Mouse (Mus musculus) ES-Bruce4 (cell line): ENCODE data around the gene Ssx2ip. TPM values are rescaled to one million over a fixed set of nuclear protein-coding genes. Genes with fewer than 3 reads are reported as not detected.

ENCODE experiments used
- H3K27ac ChIP-seq: 2 replicates; pipeline ENCODE4 v1.5.1; 2012; ENCODE audit warnings: low read length, inconsistent platforms; ENCODE audit not compliant: insufficient read depth
- H3K27me3 ChIP-seq: 2 replicates; pipeline ENCODE4 v1.6.1; 2012; ENCODE audit warnings: mild to moderate bottlenecking, low read length, inconsistent platforms; ENCODE audit not compliant: control insufficient read depth, poor library complexity, insufficient read depth, severe bottlenecking
- H3K36me3 ChIP-seq: 2 replicates; pipeline ENCODE4 v1.6.1; 2012; ENCODE audit warnings: inconsistent platforms, mild to moderate bottlenecking, low read length, moderate library complexity; ENCODE audit not compliant: control insufficient read depth, poor library complexity, insufficient read depth, severe bottlenecking
- H3K4me1 ChIP-seq: one replicate; pipeline ENCODE4 v1.8.1; 2011; ENCODE audit warnings: low read length; ENCODE audit not compliant: control insufficient read depth, insufficient read depth
- H3K4me3 ChIP-seq: 2 replicates; pipeline ENCODE4 v1.5.1; 2011; ENCODE audit warnings: low read depth, mild to moderate bottlenecking, low read length
- H3K9ac ChIP-seq: 2 replicates; pipeline ENCODE4 v1.6.1; 2012; ENCODE audit warnings: low read depth, mild to moderate bottlenecking, inconsistent platforms; ENCODE audit not compliant: poor library complexity, severe bottlenecking
- H3K9me3 ChIP-seq: replicated peaks from 2 replicates; pipeline ENCODE4 v1.6.1; 2012; ENCODE audit warnings: mild to moderate bottlenecking, low read length, inconsistent platforms; ENCODE audit not compliant: control insufficient read depth, poor library complexity, insufficient read depth, severe bottlenecking
- CTCF ChIP-seq: IDR thresholded peaks from one replicate; pipeline ENCODE4 v1.8.1; 2011; ENCODE audit warnings: low read depth, low read length
- EP300 ChIP-seq: IDR thresholded peaks from 2 replicates; pipeline ENCODE4 v1.6.1; 2011; ENCODE audit warnings: low read depth, low read length; ENCODE audit not compliant: insufficient read depth
- POLR2A ChIP-seq: IDR thresholded peaks from one replicate; pipeline ENCODE4 v1.8.1; 2011; ENCODE audit warnings: low read length; ENCODE audit not compliant: insufficient read depth
- polyA plus RNA-seq: library from polyadenylated mRNA; stranded (reverse); fragments of >200 nt; gene quantifications from 2 replicates; pipeline ENCODE4 v1.2.4, GENCODE M21; 2011; ENCODE audit warnings: low read depth; ENCODE audit not compliant: missing spikeins, insufficient read depth, insufficient read length

Gene Ssx2ip
- polyA plus RNA-seq, 1 experiment, result 28.2 TPM

DNA sequence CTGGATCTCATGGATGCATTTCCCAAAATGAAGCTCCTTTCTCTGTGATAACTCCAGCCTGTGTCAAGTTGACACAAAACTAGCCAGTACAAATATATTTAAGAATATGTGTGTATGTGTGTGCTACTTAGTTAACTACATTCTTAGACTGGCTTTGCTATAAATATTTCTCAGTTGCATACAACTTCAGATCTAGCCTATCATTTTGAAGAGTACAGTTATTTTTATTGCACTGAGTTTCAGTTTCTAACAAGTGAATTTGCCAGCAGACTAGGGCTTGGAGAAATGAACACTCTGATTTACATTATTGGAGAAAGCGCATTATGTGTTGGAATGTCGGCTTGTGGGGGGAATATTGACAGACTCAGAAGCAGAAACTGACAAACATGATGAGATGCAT lies 23.6 kb upstream of the Ssx2ip start:
- Histone ChIP-seq H3K27me3 (peaks cover 2% of the 10 kb centered on the region; the same call in 1 of the 2 replicates), H3K27ac (no peak overlapping the region), H3K4me3 (no peak overlapping the region)

DNA sequence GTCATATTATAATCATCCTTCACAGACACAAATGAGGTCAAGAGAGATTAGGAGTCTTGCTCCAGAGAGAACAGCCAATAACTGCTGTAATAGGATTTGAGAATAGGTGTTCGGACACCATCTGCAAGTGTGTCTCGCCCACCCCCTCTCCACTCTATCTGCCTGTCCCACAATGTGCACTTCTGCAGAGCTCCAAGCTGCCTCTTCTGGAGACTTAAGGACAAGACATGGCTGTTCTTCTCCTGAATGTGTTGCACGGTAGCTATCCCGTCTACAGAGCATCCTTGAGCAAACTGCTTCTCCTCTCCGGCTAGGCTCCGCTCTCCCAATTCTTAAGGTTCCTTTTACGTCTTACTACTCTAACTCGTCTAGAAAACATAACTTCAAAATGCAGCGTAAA lies 23.0 kb upstream of the Ssx2ip start:
- H3K9me3 ChIP-seq, result no peaks in the 10 kb centered on the region
- H3K27me3 ChIP-seq, result peaks cover 2% of the 10 kb centered on the region; the same call in 1 of the 2 replicates

More for the DNA sequence above, 23.6 kb upstream of the Ssx2ip start:
- TF ChIP-seq POLR2A (no peak), CTCF (no peak), EP300 (no peak)
- Histone ChIP-seq H3K9ac (no peak overlapping the region), H3K4me1 (no peaks in the 10 kb centered on the region), H3K9me3 (no peaks in the 10 kb centered on the region), H3K36me3 (no peaks in the 10 kb centered on the region)

DNA sequence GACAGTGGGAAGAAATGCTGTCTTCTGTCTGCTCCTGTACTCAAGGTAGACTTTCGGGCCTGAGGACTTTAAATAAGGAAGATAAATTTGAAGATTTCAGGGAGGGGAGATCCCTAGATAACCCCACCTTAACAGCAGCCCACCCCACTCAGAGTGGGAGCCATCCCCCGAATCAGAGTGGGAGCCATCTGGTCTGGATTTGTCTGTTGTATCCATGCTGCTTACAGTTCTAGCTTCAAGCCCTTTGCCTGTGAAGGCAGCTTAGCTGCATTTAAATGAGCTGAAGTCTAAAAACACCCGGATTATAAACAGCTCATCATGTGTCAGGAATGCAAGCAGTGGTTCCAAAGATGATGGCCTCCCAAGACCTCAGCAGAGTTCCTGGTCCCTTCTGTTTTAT lies 17.6 kb upstream of the Ssx2ip start:
- no peaks in the 10 kb centered on the region for H3K36me3 ChIP-seq
- no peaks in the 10 kb centered on the region for H3K9me3 ChIP-seq
- TF ChIP-seq POLR2A (no peak), CTCF (no peak), EP300 (no peak)
- no peak overlapping the region for H3K4me3 ChIP-seq
- no peak overlapping the region for H3K9ac ChIP-seq
- H3K27me3 ChIP-seq, result no peaks in the 10 kb centered on the region
- no peak overlapping the region for H3K27ac ChIP-seq
- no peaks in the 10 kb centered on the region for H3K4me1 ChIP-seq

More for the DNA sequence above, 23.0 kb upstream of the Ssx2ip start:
- Histone ChIP-seq H3K4me1 (no peaks in the 10 kb centered on the region), H3K9ac (no peak overlapping the region), H3K27ac (no peak overlapping the region), H3K36me3 (no peaks in the 10 kb centered on the region), H3K4me3 (no peak overlapping the region)
- TF ChIP-seq POLR2A (no peak), EP300 (no peak), CTCF (no peak)

DNA sequence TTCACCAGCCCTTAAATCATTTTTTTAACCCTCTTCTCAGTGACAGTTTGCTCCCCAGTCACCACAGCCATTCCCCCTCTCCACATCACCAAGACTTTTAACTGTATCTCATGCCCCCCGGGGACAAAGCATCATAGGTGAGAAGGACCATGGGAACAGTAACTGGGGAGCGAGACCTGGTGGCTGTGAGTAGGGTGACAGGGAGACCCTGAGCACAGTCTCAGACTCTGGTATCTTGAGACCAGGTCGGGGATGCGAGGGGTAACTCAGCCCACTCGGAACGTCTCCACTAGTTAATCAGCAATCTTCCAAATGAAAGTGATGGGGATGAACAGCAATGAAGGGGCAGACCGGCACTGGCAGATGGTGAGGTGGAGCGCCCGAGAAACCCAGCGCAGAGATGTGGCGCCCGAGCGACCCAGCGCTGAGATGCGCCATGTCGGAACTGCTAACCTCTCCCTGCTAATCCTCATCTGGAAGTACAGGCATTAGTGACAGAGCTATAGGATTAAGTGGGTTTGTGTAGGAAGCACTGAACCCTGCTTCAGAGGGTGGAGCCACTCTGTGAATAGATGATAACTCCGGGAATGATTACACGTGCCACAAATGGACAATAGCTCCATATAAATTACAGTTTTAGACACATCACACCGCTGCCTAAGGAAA lies 11.7 kb upstream of the Ssx2ip start:
- no peaks in the 10 kb centered on the region for H3K9me3 ChIP-seq
- no peaks in the 10 kb centered on the region for H3K27me3 ChIP-seq
- H3K4me1 ChIP-seq, result no peaks in the 10 kb centered on the region
- H3K27ac ChIP-seq, result no peak overlapping the region
- no peak overlapping the region for H3K4me3 ChIP-seq
- TF ChIP-seq CTCF, result no peak
- no peak for TF ChIP-seq POLR2A
- no peak for TF ChIP-seq EP300
- H3K9ac ChIP-seq, result no peak overlapping the region
- no peaks in the 10 kb centered on the region for H3K36me3 ChIP-seq

DNA sequence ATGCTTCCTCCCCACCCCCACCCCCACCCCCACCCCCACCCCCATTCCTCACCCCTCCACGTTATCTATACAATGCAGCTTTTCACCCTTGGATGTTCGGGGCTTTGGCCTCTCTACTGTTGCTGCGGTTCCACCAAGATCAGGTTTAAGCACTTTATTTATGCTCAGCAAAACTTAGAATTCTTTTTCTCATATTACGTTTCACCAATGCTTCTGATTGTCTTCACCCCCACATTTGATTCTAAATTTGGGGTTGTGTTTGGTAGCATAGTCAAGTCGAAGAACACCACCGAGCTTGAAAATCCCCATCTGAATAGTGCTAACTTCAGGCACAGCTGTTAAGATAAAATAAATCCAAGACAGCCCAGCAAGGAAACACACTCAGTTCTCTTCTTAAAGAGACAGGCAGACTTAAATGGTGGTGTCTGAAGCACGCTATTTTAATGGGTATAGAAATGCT lies 10.8 kb upstream of the Ssx2ip start:
- H3K4me1 ChIP-seq, result no peaks in the 10 kb centered on the region
- no peaks in the 10 kb centered on the region for H3K36me3 ChIP-seq
- H3K4me3 ChIP-seq, result no peak overlapping the region
- TF ChIP-seq POLR2A (no peak), EP300 (no peak), CTCF (no peak)
- no peaks in the 10 kb centered on the region for H3K27me3 ChIP-seq
- no peak overlapping the region for H3K27ac ChIP-seq
- no peak overlapping the region for H3K9ac ChIP-seq
- no peaks in the 10 kb centered on the region for H3K9me3 ChIP-seq

DNA sequence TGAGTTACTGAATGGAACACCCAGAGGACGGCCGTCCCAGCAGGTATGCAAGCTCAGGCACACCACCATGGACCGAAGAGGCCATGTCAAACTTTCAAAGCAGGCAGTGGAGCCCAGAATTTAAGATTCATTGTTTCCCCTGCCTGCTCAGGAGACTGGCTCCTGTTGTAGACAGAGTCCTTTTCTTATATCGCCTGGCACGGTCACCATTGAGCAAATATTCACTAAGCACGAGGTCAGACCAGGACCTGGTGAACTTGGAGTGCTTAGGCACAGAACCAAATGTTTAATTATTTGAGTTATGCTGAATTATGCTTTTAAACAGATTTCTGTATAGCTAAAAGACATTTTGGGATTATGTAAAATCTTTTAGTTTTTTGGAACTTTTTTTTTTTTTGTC lies 8.2 kb upstream of the Ssx2ip start:
- Histone ChIP-seq H3K9ac (no peak overlapping the region), H3K27me3 (no peaks in the 10 kb centered on the region), H3K9me3 (no peaks in the 10 kb centered on the region), H3K36me3 (no peaks in the 10 kb centered on the region), H3K4me1 (no peaks in the 10 kb centered on the region), H3K4me3 (no peak overlapping the region), H3K27ac (no peak overlapping the region)
- TF ChIP-seq CTCF (no peak), EP300 (no peak), POLR2A (no peak)
